Mouse (Mus musculus): ENCODE data around the gene Etv6.

DNA sequence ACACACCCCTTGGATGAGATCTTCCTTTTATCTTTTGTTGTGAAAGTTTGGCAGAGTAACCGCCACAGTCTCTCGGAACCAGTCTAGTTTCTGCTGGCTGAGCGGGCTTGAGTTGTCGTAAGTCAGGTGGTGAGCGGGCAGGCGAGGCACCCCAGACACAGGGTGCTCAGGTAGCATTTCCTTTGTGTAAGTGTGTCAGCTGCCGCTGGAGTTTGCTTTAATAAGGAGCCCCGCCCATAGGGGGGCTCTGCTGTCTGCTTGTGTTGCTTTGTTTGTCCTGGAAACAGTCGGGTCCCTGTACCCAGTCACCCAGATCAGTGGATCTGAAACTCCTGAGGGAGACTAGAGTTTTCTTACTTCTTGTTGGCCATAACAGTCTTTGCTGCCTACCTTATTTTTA is 47.5 kb upstream of the Etv6 start:
- TF ChIP-seq CTCF (conservative IDR thresholded peaks at IDR 0.05; ENCODE audit: low read length) (no peak), POU5F1 (IDR thresholded peaks at IDR 0.05; ENCODE audit: borderline replicate concordance, low read length) (no peak), NANOG (IDR thresholded peaks at IDR 0.05; ENCODE audit: borderline replicate concordance, low read length) (no peak)
